Mouse (Mus musculus): ENCODE results near the gene Lrrc9.

DNA sequence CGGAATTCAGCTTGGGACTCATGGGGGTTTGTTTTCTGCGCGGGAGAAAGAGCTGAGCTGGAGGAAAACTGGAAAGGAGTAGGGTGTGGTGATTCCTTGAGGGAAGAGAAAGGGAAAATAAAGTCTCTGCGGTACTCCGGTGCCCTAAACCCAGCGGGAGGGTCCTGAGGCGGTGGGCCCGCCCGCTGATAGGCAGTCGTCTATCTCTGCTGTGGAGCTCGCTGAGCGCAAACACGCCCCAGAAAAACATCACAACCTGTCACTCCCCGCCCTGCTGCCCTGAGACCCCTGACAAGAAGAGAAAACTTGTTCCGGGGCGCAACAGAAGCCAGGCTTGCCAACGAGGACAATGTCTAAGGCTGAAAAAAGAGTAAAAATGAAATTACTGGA, 34.0 kb upstream of the Lrrc9 start:
- no peak for TF ChIP-seq POLR2A (IDR thresholded peaks at IDR 0.05; ENCODE audit: control insufficient read depth in 1 of 2, insufficient read depth in 1 of 2, low read depth in 1 of 2, low read length in 2 of 2, poor library complexity in 1 of 2)
- no peak for TF ChIP-seq EP300 (IDR thresholded peaks at IDR 0.05; ENCODE audit: low read depth in 1 of 2, low read length in 2 of 2)
- TF ChIP-seq TBP (IDR thresholded peaks at IDR 0.05; ENCODE audit: low read depth, low read length): no peak
- no peak for TF ChIP-seq E2F4 (IDR thresholded peaks at IDR 0.05; ENCODE audit: borderline replicate concordance, low read depth, low read length)
- no peak for TF ChIP-seq ZC3H11A (IDR thresholded peaks at IDR 0.05; ENCODE audit: low read depth, low read length)
- TF ChIP-seq TAL1 (IDR thresholded peaks at IDR 0.05; ENCODE audit: low read length): no peak
- no peak for TF ChIP-seq RAD21 (IDR thresholded peaks at IDR 0.05; ENCODE audit: low read depth, low read length)
- TF ChIP-seq TCF12 (IDR thresholded peaks at IDR 0.05; ENCODE audit: low read depth, low read length): no peak
- TF ChIP-seq CHD1 (IDR thresholded peaks at IDR 0.05; ENCODE audit: low read depth, low read length): no peak
